Mouse (Mus musculus) heart, embryonic 10.5 days (tissue): ENCODE data around the gene Anks6. TPM values are rescaled to one million over a fixed set of nuclear protein-coding genes. Genes with fewer than 3 reads are reported as not detected.

ENCODE experiments used
- DNase-seq: peaks from one replicate; pipeline ENCODE4 v3.0.0-alpha.2; 2017; ENCODE audit warnings: low spot score
- H3K27ac ChIP-seq: fragments of 300-500 bp; sonication (generic); 2 replicates; pipeline ENCODE4 v1.5.1; 2016; ENCODE audit warnings: mild to moderate bottlenecking
- H3K27me3 ChIP-seq: fragments of 300-500 bp; sonication (generic); 2 replicates; pipeline ENCODE4 v1.6.1; 2016; ENCODE audit warnings: mild to moderate bottlenecking; ENCODE audit not compliant: poor library complexity, insufficient read depth, severe bottlenecking
- H3K36me3 ChIP-seq: fragments of 300-500 bp; sonication (generic); 2 replicates; pipeline ENCODE4 v1.6.1; 2016; ENCODE audit warnings: mild to moderate bottlenecking, moderate library complexity
- H3K4me1 ChIP-seq: fragments of 300-500 bp; sonication (generic); 2 replicates; pipeline ENCODE4 v1.6.1; 2016; ENCODE audit warnings: mild to moderate bottlenecking
- H3K4me3 ChIP-seq: fragments of 300-500 bp; sonication (generic); 2 replicates; pipeline ENCODE4 v1.5.1; 2016; ENCODE audit warnings: mild to moderate bottlenecking, moderate library complexity
- H3K9me3 ChIP-seq: fragments of 300-500 bp; sonication (generic); 2 replicates; pipeline ENCODE4 v1.6.1; 2016; ENCODE audit warnings: mild to moderate bottlenecking, moderate library complexity
- WGBS: fragments of 180-500 bp; shearing (Covaris S2); methylation state at CpG from one replicate; pipeline ENCODE4 v1.1.7; 2016; 5-methylcytosine and 5-hydroxymethylcytosine counted together
- polyA plus RNA-seq: library from polyadenylated mRNA; unstranded; fragments of >200 nt; fragmentation: Nextera tagmentation; extraction: Ambion mirVana; gene quantifications from 2 replicates; pipeline ENCODE4 v1.2.1, GENCODE M21; 2016

Anks6 gene
- 1.8 and 2.0 TPM in 2 replicates for polyA plus RNA-seq

- no peaks in the 10 kb centered on the region for H3K36me3 ChIP-seq
- 2% methylated on average over 86 of the region's 86 CpGs for WGBS
- peak within 1 kb of the TSS; percentile 83 for H3K4me3 ChIP-seq
- peaks cover 40% of the 10 kb centered on the region for H3K27me3 ChIP-seq
- no peaks in the 10 kb centered on the region for H3K9me3 ChIP-seq
- peaks cover 8% of the 10 kb centered on the region; the same call in 1 of the 2 replicates for H3K4me1 ChIP-seq
- peak within 1 kb of the TSS; percentile 90 for H3K27ac ChIP-seq
- peak; percentile 77 for DNase-seq
These were observed at the start of gene Anks6 for GRCm38 (mm10) chr4:47056791-47057509. Anks6 (minus strand) TSS chr4:47057427.

GRCm38 (mm10) chr4:47103561-47103960 lies 46.3 kb upstream of the Anks6 start:
- WGBS, result 89% methylated on average over 10 of the region's 10 CpGs
- Histone ChIP-seq H3K4me1 (peaks cover 13% of the 10 kb centered on the region), H3K36me3 (no peaks in the 10 kb centered on the region), H3K27me3 (no peaks in the 10 kb centered on the region), H3K9me3 (no peaks in the 10 kb centered on the region), H3K4me3 (no peak overlapping the region), H3K27ac (no peak overlapping the region)
- no peak for DNase-seq

GRCm38 (mm10) chr4:47093647-47094046 lies 36.4 kb upstream of the Anks6 start:
- no peak for DNase-seq
- no peaks in the 10 kb centered on the region for H3K9me3 ChIP-seq
- H3K4me3 ChIP-seq, result no peak overlapping the region
- H3K4me1 ChIP-seq, result peaks cover 15% of the 10 kb centered on the region
- WGBS, result 48% methylated on average over 6 of the region's 6 CpGs
- H3K27ac ChIP-seq, result no peak overlapping the region
- peaks cover 73% of the 10 kb centered on the region for H3K27me3 ChIP-seq
- H3K36me3 ChIP-seq, result no peaks in the 10 kb centered on the region

GRCm38 (mm10) chr4:47093161-47093560 lies 35.9 kb upstream of the Anks6 start:
- no peaks in the 10 kb centered on the region for H3K9me3 ChIP-seq
- H3K4me3 ChIP-seq, result no peak overlapping the region
- H3K27me3 ChIP-seq, result peaks cover 77% of the 10 kb centered on the region
- no peaks in the 10 kb centered on the region for H3K36me3 ChIP-seq
- DNase-seq, result no peak
- peaks cover 15% of the 10 kb centered on the region for H3K4me1 ChIP-seq
- WGBS, result 33% methylated on average over 9 of the region's 9 CpGs
- H3K27ac ChIP-seq, result no peak overlapping the region

GRCm38 (mm10) chr4:47092387-47093021 lies 35.3 kb upstream of the Anks6 start:
- peak; percentile 70 for DNase-seq
- Histone ChIP-seq H3K27ac (peak overlapping the region; percentile 4; the same call in 1 of the 2 replicates), H3K4me3 (peak overlapping the region; percentile 89), H3K27me3 (peaks cover 77% of the 10 kb centered on the region), H3K4me1 (peaks cover 15% of the 10 kb centered on the region), H3K36me3 (no peaks in the 10 kb centered on the region), H3K9me3 (no peaks in the 10 kb centered on the region)
- 3% methylated on average over 21 of the region's 21 CpGs for WGBS

GRCm38 (mm10) chr4:47091493-47092386 lies 34.5 kb upstream of the Anks6 start, which contains the start of gene Galnt12:
Galnt12 (plus strand) TSS chr4:47091909.
- no peaks in the 10 kb centered on the region for H3K36me3 ChIP-seq
- DNase-seq, result peak; percentile 75
- no peaks in the 10 kb centered on the region for H3K9me3 ChIP-seq
- peak within 1 kb of the TSS; percentile 74 for H3K27ac ChIP-seq
- WGBS, result 2% methylated on average over 70 of the region's 74 CpGs
- H3K4me3 ChIP-seq, result peak within 1 kb of the TSS; percentile 89
- H3K4me1 ChIP-seq, result peaks cover 15% of the 10 kb centered on the region
- peaks cover 72% of the 10 kb centered on the region for H3K27me3 ChIP-seq

GRCm38 (mm10) chr4:47088671-47089070 lies 31.4 kb upstream of the Anks6 start:
- WGBS, result 87% methylated on average over 7 of the region's 7 CpGs

GRCm38 (mm10) chr4:47083824-47084223 lies 26.6 kb upstream of the Anks6 start:
- no peak overlapping the region for H3K4me3 ChIP-seq
- no peaks in the 10 kb centered on the region for H3K4me1 ChIP-seq
- H3K27ac ChIP-seq, result no peak overlapping the region
- no peaks in the 10 kb centered on the region for H3K36me3 ChIP-seq
- no peak for DNase-seq
- H3K27me3 ChIP-seq, result peaks cover 6% of the 10 kb centered on the region; the same call in 1 of the 2 replicates
- 86% methylated on average over 7 of the region's 7 CpGs for WGBS
- no peaks in the 10 kb centered on the region for H3K9me3 ChIP-seq

More at GRCm38 (mm10) chr4:47088671-47089070, 31.4 kb upstream of the Anks6 start:
- Histone ChIP-seq H3K4me1 (peaks cover 15% of the 10 kb centered on the region), H3K36me3 (no peaks in the 10 kb centered on the region), H3K27me3 (peaks cover 48% of the 10 kb centered on the region), H3K9me3 (no peaks in the 10 kb centered on the region), H3K27ac (no peak overlapping the region), H3K4me3 (no peak overlapping the region)
- no peak for DNase-seq

- Histone ChIP-seq H3K27me3 (no peaks in the 10 kb centered on the region), H3K4me3 (no peak overlapping the region), H3K4me1 (no peaks in the 10 kb centered on the region), H3K36me3 (no peaks in the 10 kb centered on the region), H3K9me3 (no peaks in the 10 kb centered on the region), H3K27ac (no peak overlapping the region)
- 83% methylated on average over 4 of the region's 4 CpGs for WGBS
- no peak for DNase-seq
These were observed 23.4 kb upstream of the Anks6 start for GRCm38 (mm10) chr4:47080647-47081010.

GRCm38 (mm10) chr4:47079997-47080646 lies 22.9 kb upstream of the Anks6 start:
- WGBS, result 88% methylated on average over 17 of the region's 17 CpGs
- Histone ChIP-seq H3K27ac (no peak overlapping the region), H3K4me3 (no peak overlapping the region), H3K27me3 (no peaks in the 10 kb centered on the region), H3K4me1 (no peaks in the 10 kb centered on the region), H3K36me3 (no peaks in the 10 kb centered on the region), H3K9me3 (no peaks in the 10 kb centered on the region)
- DNase-seq, result no peak

- WGBS, result 47% methylated on average over 2 of the region's 2 CpGs
- no peak for DNase-seq
- H3K9me3 ChIP-seq, result no peaks in the 10 kb centered on the region
- H3K4me1 ChIP-seq, result no peaks in the 10 kb centered on the region
- no peaks in the 10 kb centered on the region for H3K27me3 ChIP-seq
- H3K4me3 ChIP-seq, result no peak overlapping the region
- H3K27ac ChIP-seq, result no peak overlapping the region
- H3K36me3 ChIP-seq, result no peaks in the 10 kb centered on the region
These were observed 17.8 kb upstream of the Anks6 start for GRCm38 (mm10) chr4:47075054-47075453.

- Histone ChIP-seq H3K27me3 (peaks cover 5% of the 10 kb centered on the region; the same call in 1 of the 2 replicates), H3K27ac (no peak overlapping the region), H3K4me3 (no peak overlapping the region), H3K4me1 (peaks cover 5% of the 10 kb centered on the region; the same call in 1 of the 2 replicates), H3K36me3 (no peaks in the 10 kb centered on the region), H3K9me3 (no peaks in the 10 kb centered on the region)
- WGBS, result 4% methylated on average over 1 of the region's 1 CpGs
- DNase-seq, result no peak
These were observed 3.7 kb upstream of the Anks6 start for GRCm38 (mm10) chr4:47060900-47061299.
